Mouse (Mus musculus) stomach, postnatal 0 days (tissue): ENCODE measurements at regions not wholly inside any gene's neighbourhood (a gene's known extent, or its start where the extent isn't known, plus 50 kb on each side); places are given as distances from the start of the nearest gene placed in this dataset.

Source experiments
- CTCF ChIP-seq: IDR thresholded peaks from 2 replicates; pipeline ENCODE4 v1.5.1; 2016; ENCODE audit warnings: antibody characterized with exemption, low read depth, mild to moderate bottlenecking, moderate library complexity
- EP300 ChIP-seq: optimal IDR thresholded peaks from 2 replicates; pipeline ENCODE3; 2016; ENCODE audit warnings: antibody characterized with exemption

DNA sequence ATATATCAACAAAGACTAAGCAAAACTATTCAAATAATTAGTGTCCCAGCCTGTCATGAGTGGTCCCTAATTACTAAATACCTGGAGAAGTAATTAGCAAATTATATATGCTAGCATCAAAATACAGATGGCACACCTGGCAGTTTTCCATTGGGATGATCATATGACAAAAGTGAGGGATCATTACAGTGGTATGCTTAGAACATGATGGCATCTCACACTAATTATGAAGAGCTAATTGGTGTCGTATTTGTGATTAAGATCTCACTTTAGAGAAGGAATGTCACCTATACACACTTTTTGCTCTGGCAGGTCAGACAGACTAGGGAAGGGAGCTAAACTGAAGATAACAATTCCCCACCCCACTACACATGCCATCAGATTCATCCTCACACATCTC lies 425.1 kb downstream of the Slc22a22 start:
- TF ChIP-seq EP300, result no peak
- TF ChIP-seq CTCF, result no peak
